Mouse (Mus musculus): ENCODE results near the gene Sox5.

GRCm38 (mm10) chr6:144337436-144337969, 444.3 kb downstream of the Sox5 start:
- TF ChIP-seq CTCF (IDR thresholded peaks at IDR 0.05; ENCODE audit: extremely low read depth, insufficient read depth, insufficient read length, insufficient replicate concordance) = no peak
- no peak for TF ChIP-seq POLR2A (IDR thresholded peaks at IDR 0.05; ENCODE audit: low read depth, low read length)

Measured in spleen, adult 2 months (tissue).